Mouse (Mus musculus) heart, postnatal 0 days (tissue): ENCODE data around the gene Car10. TPM values are rescaled to one million over a fixed set of nuclear protein-coding genes. Genes with fewer than 3 reads are reported as not detected.

Experiments
- ATAC-seq: fragments of 200-750 bp; cut with Nextera tagmentation; 2 replicates; pipeline ENCODE4 v1.8.0; 2017; ENCODE audit warnings: low read depth, moderate number of reproducible peaks, moderate library complexity; ENCODE audit not compliant: insufficient read depth
- DNase-seq: peaks from one replicate; pipeline ENCODE4 v3.0.0-alpha.2; 2016; ENCODE audit warnings: low spot score
- H3K27ac ChIP-seq: fragments of 300-500 bp; sonication (generic); 2 replicates; pipeline ENCODE4 v1.5.1; 2014; ENCODE audit warnings: low read depth, mild to moderate bottlenecking
- H3K27me3 ChIP-seq: fragments of 300-500 bp; sonication (generic); 2 replicates; pipeline ENCODE4 v1.6.1; 2014; ENCODE audit warnings: low read length, mixed read lengths; ENCODE audit not compliant: control insufficient read depth, insufficient read depth
- H3K36me3 ChIP-seq: fragments of 300-500 bp; sonication (generic); replicated peaks from 2 replicates; pipeline ENCODE4 v1.6.1; 2014; ENCODE audit warnings: low read length, mixed read lengths; ENCODE audit not compliant: control insufficient read depth, insufficient read depth
- H3K4me1 ChIP-seq: fragments of 300-500 bp; sonication (generic); 2 replicates; pipeline ENCODE4 v1.6.1; 2014; ENCODE audit warnings: antibody characterized with exemption; ENCODE audit not compliant: control insufficient read depth, insufficient read depth
- H3K4me2 ChIP-seq: fragments of 300-500 bp; sonication (generic); 2 replicates; pipeline ENCODE4 v1.6.1; 2014; ENCODE audit warnings: low read depth, mild to moderate bottlenecking, low read length, moderate library complexity
- H3K4me3 ChIP-seq: fragments of 300-500 bp; sonication (generic); 2 replicates; pipeline ENCODE4 v1.5.1; 2014; ENCODE audit warnings: low read depth, low read length
- H3K9ac ChIP-seq: fragments of 300-500 bp; sonication (generic); replicated peaks from 2 replicates; pipeline ENCODE4 v1.6.1; 2014; ENCODE audit warnings: low read depth, low read length, mixed read lengths
- H3K9me3 ChIP-seq: fragments of 300-500 bp; sonication (generic); replicated peaks from 2 replicates; pipeline ENCODE4 v1.6.1; 2016; ENCODE audit warnings: low read length; ENCODE audit not compliant: control insufficient read depth
- CTCF ChIP-seq: IDR thresholded peaks from 2 replicates; pipeline ENCODE4 v1.5.1; 2016; ENCODE audit warnings: antibody characterized with exemption, control low read depth, low read depth
- EP300 ChIP-seq: IDR thresholded peaks from 2 replicates; pipeline ENCODE4 v1.6.1; 2016; ENCODE audit warnings: antibody characterized with exemption, low read depth
- WGBS: fragments of 180-500 bp; shearing (Covaris S2); extraction: QIAGEN DNeasy Blood & Tissue Kit; methylation state at CpG from one replicate; pipeline ENCODE4 v1.1.7; 2014; 5-methylcytosine and 5-hydroxymethylcytosine counted together
- polyA plus RNA-seq: library from polyadenylated mRNA; unstranded; fragments of >200 nt; fragmentation: Nextera tagmentation; extraction: Ambion mirVana; gene quantifications from 2 replicates; pipeline ENCODE4 v1.2.1, GENCODE M21; 2015
- total RNA-seq: library from RNA; depleted of rRNA; stranded (reverse); fragments of >200 nt; gene quantifications from 2 replicates; pipeline ENCODE4 v1.2.3, GENCODE M21; 2014; ENCODE audit warnings: low replicate concordance

Gene Car10
- total and polyA plus RNA-seq, 2 experiments from 2014 or later = not detected

GRCm38 (mm10) chr11:93571917-93572641, 474.3 kb downstream of the Car10 start:
- H3K9ac ChIP-seq = no peak overlapping the region
- H3K9me3 ChIP-seq = no peaks in the 10 kb centered on the region
- H3K4me1 ChIP-seq = no peaks in the 10 kb centered on the region; the same call in 1 of the 2 replicates
- H3K27ac ChIP-seq = no peak overlapping the region
- ATAC-seq (no peak), DNase-seq (no peak)
- H3K27me3 ChIP-seq = no peaks in the 10 kb centered on the region
- no peak overlapping the region for H3K4me2 ChIP-seq
- TF ChIP-seq EP300 (no peak), CTCF (no peak)
- H3K36me3 ChIP-seq = no peaks in the 10 kb centered on the region
- 51% methylated on average over 11 of the region's 11 CpGs for WGBS
- H3K4me3 ChIP-seq = no peak overlapping the region

GRCm38 (mm10) chr11:93577441-93577840, 479.6 kb downstream of the Car10 start:
- ATAC-seq = no peak
- Histone ChIP-seq H3K4me2 (no peak overlapping the region), H3K27me3 (no peaks in the 10 kb centered on the region), H3K36me3 (no peaks in the 10 kb centered on the region), H3K27ac (no peak overlapping the region), H3K4me1 (no peaks in the 10 kb centered on the region; the same call in 1 of the 2 replicates), H3K9ac (no peak overlapping the region), H3K9me3 (no peaks in the 10 kb centered on the region), H3K4me3 (no peak overlapping the region)
- TF ChIP-seq CTCF (no peak), EP300 (no peak)
- 95% methylated on average over 2 of the region's 2 CpGs for WGBS
- DNase-seq = no peak

GRCm38 (mm10) chr11:93579626-93580025, 481.8 kb downstream of the Car10 start:
- H3K4me3 ChIP-seq = no peak overlapping the region
- no peak overlapping the region for H3K4me2 ChIP-seq
- H3K4me1 ChIP-seq = no peaks in the 10 kb centered on the region
- ATAC-seq = no peak
- no peaks in the 10 kb centered on the region for H3K36me3 ChIP-seq
- H3K27ac ChIP-seq = no peak overlapping the region
- TF ChIP-seq EP300 = no peak
- no peak for TF ChIP-seq CTCF
- DNase-seq = no peak
- no peaks in the 10 kb centered on the region for H3K27me3 ChIP-seq
- WGBS = 94% methylated on average over 1 of the region's 1 CpGs
- no peaks in the 10 kb centered on the region for H3K9me3 ChIP-seq
- no peak overlapping the region for H3K9ac ChIP-seq

- Histone ChIP-seq H3K27ac (no peak overlapping the region), H3K9me3 (no peaks in the 10 kb centered on the region), H3K4me1 (no peaks in the 10 kb centered on the region), H3K27me3 (no peaks in the 10 kb centered on the region), H3K36me3 (no peaks in the 10 kb centered on the region), H3K9ac (no peak overlapping the region), H3K4me3 (no peak overlapping the region), H3K4me2 (no peak overlapping the region)
- ATAC-seq = no peak
- 33% methylated on average over 4 of the region's 4 CpGs for WGBS
- no peak for DNase-seq
- TF ChIP-seq CTCF = no peak
- no peak for TF ChIP-seq EP300
Observed at GRCm38 (mm10) chr11:93581326-93581725, 483.5 kb downstream of the Car10 start.

GRCm38 (mm10) chr11:93587788-93588187, 490.0 kb downstream of the Car10 start:
- no peak for ATAC-seq
- WGBS = 54% methylated on average over 4 of the region's 4 CpGs
- DNase-seq = no peak

GRCm38 (mm10) chr11:93590652-93591051, 492.8 kb downstream of the Car10 start:
- H3K9ac ChIP-seq = no peak overlapping the region
- H3K27ac ChIP-seq = no peak overlapping the region
- 76% methylated on average over 3 of the region's 3 CpGs for WGBS
- TF ChIP-seq EP300 = no peak
- no peak for TF ChIP-seq CTCF
- no peaks in the 10 kb centered on the region for H3K27me3 ChIP-seq
- DNase-seq (no peak), ATAC-seq (no peak)
- no peaks in the 10 kb centered on the region for H3K36me3 ChIP-seq
- H3K9me3 ChIP-seq = no peaks in the 10 kb centered on the region
- no peak overlapping the region for H3K4me2 ChIP-seq
- H3K4me1 ChIP-seq = no peaks in the 10 kb centered on the region
- no peak overlapping the region for H3K4me3 ChIP-seq

More at GRCm38 (mm10) chr11:93587788-93588187, 490.0 kb downstream of the Car10 start:
- no peaks in the 10 kb centered on the region for H3K36me3 ChIP-seq
- no peaks in the 10 kb centered on the region for H3K4me1 ChIP-seq
- no peak overlapping the region for H3K4me2 ChIP-seq
- no peaks in the 10 kb centered on the region for H3K9me3 ChIP-seq
- no peak overlapping the region for H3K4me3 ChIP-seq
- no peak overlapping the region for H3K9ac ChIP-seq
- H3K27ac ChIP-seq = no peak overlapping the region
- TF ChIP-seq CTCF (no peak), EP300 (no peak)
- H3K27me3 ChIP-seq = no peaks in the 10 kb centered on the region
